Mouse (Mus musculus): ENCODE results near the gene Mb.

GRCm38 (mm10) chr15:77079256-77079822, 28.9 kb upstream of the Mb start:
- TF ChIP-seq POLR2A (IDR thresholded peaks at IDR 0.05; ENCODE audit: borderline replicate concordance, control insufficient read depth, low read depth, low read length) (no peak), CTCF (IDR thresholded peaks at IDR 0.05; ENCODE audit: control insufficient read depth, insufficient read depth, low read length) (no peak)
